Mouse (Mus musculus): ENCODE data around the gene Actg1. TPM values are rescaled to one million over a fixed set of nuclear protein-coding genes. Genes with fewer than 3 reads are reported as not detected.

Actg1 gene
- polyA plus RNA-seq, 1 experiment from 2014 or later: 1,448 TPM

DNA sequence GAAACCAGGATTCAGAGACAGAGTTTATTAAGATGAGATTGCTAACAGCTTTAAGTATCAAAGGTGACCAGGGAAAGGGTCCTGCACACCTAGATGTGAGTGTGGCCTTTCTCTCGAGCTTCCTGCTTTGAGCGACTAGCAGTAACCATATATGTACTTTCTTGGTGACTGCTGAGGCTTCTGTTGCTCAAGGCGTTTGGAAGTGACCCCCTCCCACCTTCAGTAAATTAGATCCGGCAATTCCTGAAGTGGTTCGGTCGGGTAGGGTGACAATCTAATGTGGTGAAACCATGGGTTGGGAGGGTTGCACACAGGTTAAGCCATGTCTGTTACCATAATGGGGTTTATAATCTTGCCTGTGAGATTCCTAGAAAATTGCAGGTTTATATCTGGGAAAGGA lies 36.3 kb downstream of the Actg1 start:
- peaks cover 44% of the 10 kb centered on the region for H3K4me1 ChIP-seq (ENCODE audit: control insufficient read depth, insufficient read depth, low read length)
- H3K27ac ChIP-seq (ENCODE audit: low read depth, low read length): no peak overlapping the region
- 76% methylated on average over 6 of the region's 6 CpGs for WGBS (ENCODE audit: insufficient replicate concordance)
- no peaks in the 10 kb centered on the region for H3K9me3 ChIP-seq (replicated peaks; ENCODE audit: control insufficient read depth, low read length)
- no peaks in the 10 kb centered on the region for H3K27me3 ChIP-seq (ENCODE audit: control insufficient read depth, insufficient read depth, low read length)
- H3K4me2 ChIP-seq: no peak overlapping the region
- H3K4me3 ChIP-seq (ENCODE audit: low read depth, low read length): no peak overlapping the region
- no peaks in the 10 kb centered on the region for H3K36me3 ChIP-seq (ENCODE audit: control insufficient read depth, insufficient read depth, low read length)
- H3K9ac ChIP-seq (ENCODE audit: low read depth, low read length): peak overlapping the region; percentile 87
- no peak for ATAC-seq (replicated peaks; ENCODE audit: insufficient number of reproducible peaks, low FRiP score, low TSS enrichment)

DNA sequence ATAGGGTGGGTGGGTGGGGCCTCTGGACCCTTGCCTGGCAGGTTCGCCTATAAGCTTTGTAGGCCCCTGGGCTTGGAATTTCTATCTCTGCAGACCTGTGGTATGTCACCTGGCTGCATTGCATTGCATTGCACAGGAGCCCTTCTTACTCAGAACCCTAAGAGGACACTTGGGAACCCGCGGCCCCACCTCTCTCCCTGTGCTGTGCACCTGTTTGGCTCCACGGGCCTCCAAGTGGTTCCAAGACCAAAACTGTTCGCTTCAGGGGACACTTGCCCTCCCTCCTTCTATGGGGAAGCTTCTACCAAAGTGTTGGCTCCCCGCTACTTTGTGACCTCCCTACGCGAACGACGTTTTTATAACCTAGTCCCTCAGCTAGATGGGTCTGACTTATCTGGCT lies 36.8 kb downstream of the Actg1 start:
- no peak for ATAC-seq (replicated peaks; ENCODE audit: insufficient number of reproducible peaks, low FRiP score, low TSS enrichment)
- Histone ChIP-seq H3K36me3 (ENCODE audit: control insufficient read depth, insufficient read depth, low read length) (no peaks in the 10 kb centered on the region), H3K4me3 (ENCODE audit: low read depth, low read length) (peak overlapping the region; percentile 50), H3K4me2 (peak overlapping the region; percentile 86), H3K27ac (ENCODE audit: low read depth, low read length) (peak overlapping the region; percentile 95), H3K9ac (ENCODE audit: low read depth, low read length) (peak overlapping the region; percentile 87), H3K27me3 (ENCODE audit: control insufficient read depth, insufficient read depth, low read length) (no peaks in the 10 kb centered on the region), H3K4me1 (ENCODE audit: control insufficient read depth, insufficient read depth, low read length) (peaks cover 46% of the 10 kb centered on the region), H3K9me3 (replicated peaks; ENCODE audit: control insufficient read depth, low read length) (no peaks in the 10 kb centered on the region)
- 50% methylated on average over 10 of the region's 10 CpGs for WGBS (ENCODE audit: insufficient replicate concordance)

DNA sequence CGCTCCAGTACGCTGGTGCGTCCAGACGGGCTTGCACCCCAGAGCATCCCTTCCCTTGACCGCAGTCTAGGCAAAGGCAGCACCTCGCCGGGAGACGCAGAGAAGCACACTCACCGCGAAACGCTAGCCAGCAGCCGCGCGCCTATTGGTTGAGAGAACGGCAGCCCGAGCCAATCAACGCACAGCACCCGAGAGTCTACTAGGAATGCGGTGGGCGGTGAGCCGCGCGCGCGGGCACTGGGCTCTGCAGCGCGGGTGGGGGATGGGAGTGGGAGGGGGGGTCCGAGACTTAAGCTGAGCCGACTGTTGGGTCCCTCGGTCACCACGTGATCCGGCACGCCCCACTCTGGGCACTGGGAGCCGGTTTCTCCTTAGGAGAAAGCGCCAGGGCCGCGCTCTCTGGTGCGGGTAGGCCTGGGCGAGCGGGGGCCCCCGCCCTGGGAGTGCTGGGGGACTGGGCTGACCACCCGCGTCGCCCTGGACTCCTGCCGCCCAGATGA lies 37.5 kb downstream of the Actg1 start:
- H3K9ac ChIP-seq (ENCODE audit: low read depth, low read length): peak overlapping the region; percentile 87
- no peaks in the 10 kb centered on the region for H3K9me3 ChIP-seq (replicated peaks; ENCODE audit: control insufficient read depth, low read length)
- ATAC-seq (replicated peaks; ENCODE audit: insufficient number of reproducible peaks, low FRiP score, low TSS enrichment): peak; percentile 86
- no peaks in the 10 kb centered on the region for H3K27me3 ChIP-seq (ENCODE audit: control insufficient read depth, insufficient read depth, low read length)
- peak overlapping the region; percentile 86 for H3K4me2 ChIP-seq
- no peaks in the 10 kb centered on the region for H3K36me3 ChIP-seq (ENCODE audit: control insufficient read depth, insufficient read depth, low read length)
- 4% methylated on average over 42 of the region's 45 CpGs for WGBS (ENCODE audit: insufficient replicate concordance)
- peak overlapping the region; percentile 95 for H3K27ac ChIP-seq (ENCODE audit: low read depth, low read length)
- peaks cover 50% of the 10 kb centered on the region for H3K4me1 ChIP-seq (ENCODE audit: control insufficient read depth, insufficient read depth, low read length)
- H3K4me3 ChIP-seq (ENCODE audit: low read depth, low read length): peak overlapping the region; percentile 50

DNA sequence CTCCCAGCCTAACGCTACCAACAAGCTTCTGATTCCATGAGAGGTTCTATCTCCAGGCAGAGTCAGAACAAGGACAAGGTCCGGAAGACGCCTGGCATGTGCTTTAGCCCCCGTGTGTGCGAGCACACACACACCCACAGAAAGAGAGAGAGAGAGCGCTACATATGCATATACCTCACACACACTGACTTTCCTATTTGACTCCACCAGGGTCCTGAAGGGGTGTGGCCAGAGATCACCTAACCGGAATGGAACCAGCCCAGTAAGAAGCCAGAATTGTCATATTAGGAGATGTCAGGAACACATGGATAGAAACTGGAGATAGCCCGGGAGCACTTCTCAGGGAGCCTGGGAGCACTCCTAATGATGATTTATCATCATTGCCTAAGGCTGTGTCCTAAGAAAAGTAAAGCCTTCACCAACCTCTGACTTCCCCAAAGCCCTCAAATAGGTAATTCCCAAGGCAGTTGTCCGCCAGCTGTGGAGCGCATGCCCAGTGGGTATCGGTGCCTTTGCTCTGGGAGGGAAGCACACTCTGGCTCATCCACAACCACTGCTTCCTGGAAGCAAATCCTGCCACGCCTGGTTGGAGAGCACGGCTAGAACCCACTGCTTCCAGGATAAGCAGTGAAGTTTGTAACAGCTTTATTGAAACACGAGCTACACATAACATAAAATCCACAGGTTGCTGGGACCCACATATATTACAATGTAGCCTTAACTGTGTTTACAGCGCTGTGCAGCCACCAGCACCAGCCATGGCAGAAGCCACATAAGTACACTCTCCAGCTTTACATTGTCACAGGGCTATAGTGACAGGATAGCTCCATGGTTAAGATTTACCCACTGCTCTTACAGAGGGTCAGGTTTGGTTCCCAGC lies 39.7 kb downstream of the Actg1 start:
- H3K4me1 ChIP-seq (ENCODE audit: control insufficient read depth, insufficient read depth, low read length): peaks cover 45% of the 10 kb centered on the region
- H3K27ac ChIP-seq (ENCODE audit: low read depth, low read length): no peak overlapping the region
- H3K9me3 ChIP-seq (replicated peaks; ENCODE audit: control insufficient read depth, low read length): no peaks in the 10 kb centered on the region
- H3K27me3 ChIP-seq (ENCODE audit: control insufficient read depth, insufficient read depth, low read length): no peaks in the 10 kb centered on the region
- H3K9ac ChIP-seq (ENCODE audit: low read depth, low read length): no peak overlapping the region
- ATAC-seq (replicated peaks; ENCODE audit: insufficient number of reproducible peaks, low FRiP score, low TSS enrichment): no peak
- no peak overlapping the region for H3K4me2 ChIP-seq
- H3K36me3 ChIP-seq (ENCODE audit: control insufficient read depth, insufficient read depth, low read length): no peaks in the 10 kb centered on the region
- H3K4me3 ChIP-seq (ENCODE audit: low read depth, low read length): no peak overlapping the region
- WGBS (ENCODE audit: insufficient replicate concordance): 54% methylated on average over 15 of the region's 15 CpGs

DNA sequence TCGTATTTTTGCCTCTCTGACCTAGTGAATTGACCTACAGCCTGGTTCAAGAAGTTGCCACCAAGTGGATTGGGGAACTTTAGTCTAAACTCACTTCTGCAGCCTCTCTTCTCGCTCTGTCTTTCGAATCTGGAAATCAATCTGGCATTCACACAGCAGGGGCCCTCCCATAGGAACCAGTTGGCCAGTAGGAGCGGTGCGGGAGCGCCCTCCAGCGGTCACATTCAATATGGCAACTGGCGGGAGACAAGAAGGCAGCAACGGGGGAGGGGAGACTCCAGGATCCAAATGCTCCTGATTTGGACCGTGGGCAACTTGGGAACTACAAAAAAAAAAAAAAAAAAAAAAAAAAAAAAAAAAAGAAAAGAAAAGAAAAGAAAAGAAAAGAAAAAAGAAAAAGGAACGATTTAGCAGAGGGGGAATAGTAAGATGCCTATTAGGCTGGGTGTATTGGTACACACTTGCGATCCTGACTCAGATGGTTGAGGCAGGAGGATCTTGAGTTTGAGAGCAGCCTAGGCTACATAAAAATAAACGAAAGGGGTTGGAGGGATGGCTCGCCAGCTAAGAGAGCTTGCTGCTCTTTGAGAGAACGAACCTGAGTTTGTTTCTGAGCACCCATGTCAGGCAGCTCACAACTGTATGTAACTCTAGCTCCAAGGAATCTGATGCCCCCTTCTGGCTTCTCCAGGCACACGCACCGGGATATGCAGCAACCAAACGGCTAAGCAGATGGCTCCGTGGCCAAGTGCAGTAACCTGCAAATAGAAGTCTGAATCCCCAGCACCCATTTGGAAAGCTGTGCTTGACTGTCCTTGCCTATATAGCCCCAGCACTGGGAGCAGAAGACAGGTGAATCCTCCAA lies 40.5 kb downstream of the Actg1 start:
- 6% methylated on average over 19 of the region's 19 CpGs for WGBS (ENCODE audit: insufficient replicate concordance)
- no peaks in the 10 kb centered on the region for H3K9me3 ChIP-seq (replicated peaks; ENCODE audit: control insufficient read depth, low read length)
- H3K27me3 ChIP-seq (ENCODE audit: control insufficient read depth, insufficient read depth, low read length): no peaks in the 10 kb centered on the region
- no peaks in the 10 kb centered on the region for H3K36me3 ChIP-seq (ENCODE audit: control insufficient read depth, insufficient read depth, low read length)
- H3K4me1 ChIP-seq (ENCODE audit: control insufficient read depth, insufficient read depth, low read length): peaks cover 49% of the 10 kb centered on the region
- ATAC-seq (replicated peaks; ENCODE audit: insufficient number of reproducible peaks, low FRiP score, low TSS enrichment): no peak
- H3K9ac ChIP-seq (ENCODE audit: low read depth, low read length): no peak overlapping the region
- no peak overlapping the region for H3K27ac ChIP-seq (ENCODE audit: low read depth, low read length)
- no peak overlapping the region for H3K4me3 ChIP-seq (ENCODE audit: low read depth, low read length)
- peak overlapping the region; percentile 11; the same call in 1 of the 2 replicates for H3K4me2 ChIP-seq

DNA sequence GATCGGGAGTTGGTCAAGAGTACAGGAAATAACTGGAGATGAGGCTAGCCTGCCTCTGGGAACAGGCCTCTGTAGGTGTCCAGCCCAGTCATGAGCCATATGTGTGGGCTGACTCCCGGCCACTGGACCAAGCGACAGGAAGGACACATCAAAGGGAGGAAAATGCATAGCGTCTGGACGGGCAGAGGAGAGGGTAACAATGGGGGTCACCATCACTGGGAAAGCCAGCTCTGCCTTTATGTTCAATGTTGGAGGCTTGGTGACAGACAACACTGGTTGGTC lies 41.3 kb downstream of the Actg1 start:
- Histone ChIP-seq H3K4me1 (ENCODE audit: control insufficient read depth, insufficient read depth, low read length) (peaks cover 49% of the 10 kb centered on the region), H3K27ac (ENCODE audit: low read depth, low read length) (no peak overlapping the region), H3K4me2 (no peak overlapping the region; the same call in 1 of the 2 replicates), H3K9ac (ENCODE audit: low read depth, low read length) (no peak overlapping the region), H3K4me3 (ENCODE audit: low read depth, low read length) (no peak overlapping the region), H3K27me3 (ENCODE audit: control insufficient read depth, insufficient read depth, low read length) (no peaks in the 10 kb centered on the region), H3K9me3 (replicated peaks; ENCODE audit: control insufficient read depth, low read length) (no peaks in the 10 kb centered on the region), H3K36me3 (ENCODE audit: control insufficient read depth, insufficient read depth, low read length) (no peaks in the 10 kb centered on the region)
- WGBS (ENCODE audit: insufficient replicate concordance): 20% methylated on average over 5 of the region's 5 CpGs
- no peak for ATAC-seq (replicated peaks; ENCODE audit: insufficient number of reproducible peaks, low FRiP score, low TSS enrichment)

DNA sequence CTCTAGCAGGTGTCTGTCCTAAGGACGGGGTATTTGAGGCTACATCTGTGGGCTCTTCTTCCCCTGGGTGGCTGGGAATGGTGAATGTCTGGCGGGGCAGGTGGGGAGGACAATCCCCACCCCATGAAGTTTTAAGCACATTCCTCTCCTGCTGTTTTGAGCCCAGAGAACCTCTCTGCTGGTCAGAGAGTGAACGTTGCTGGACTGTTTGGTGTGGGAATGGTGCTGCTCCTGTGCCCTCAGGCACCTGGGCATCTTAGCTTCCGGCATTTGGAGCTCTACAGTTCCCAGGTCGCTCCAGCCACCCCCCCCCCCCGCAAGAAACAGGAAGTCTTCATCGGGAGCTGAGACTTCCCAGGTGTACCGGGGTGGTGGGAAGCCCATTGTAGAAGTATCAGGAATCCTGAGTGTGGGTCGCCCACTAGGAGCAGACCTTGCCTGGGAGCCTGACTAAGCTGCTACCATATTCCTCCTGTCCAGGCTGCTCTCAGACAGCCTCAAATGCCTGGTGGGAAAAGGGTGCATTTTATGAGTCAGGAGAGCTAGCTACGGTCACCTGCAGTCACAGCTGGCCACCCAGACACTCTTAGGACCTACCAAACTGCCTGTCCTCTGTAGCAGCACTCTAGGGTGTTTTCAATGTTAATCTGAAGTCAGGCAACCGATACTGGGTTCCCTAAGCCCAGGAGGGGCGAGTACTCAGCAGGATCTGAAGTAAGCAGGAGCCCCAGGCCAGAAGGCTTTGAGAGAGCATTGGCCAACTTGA lies 41.8 kb downstream of the Actg1 start:
- peak overlapping the region; percentile 1; the same call in 1 of the 2 replicates for H3K9ac ChIP-seq (ENCODE audit: low read depth, low read length)
- no peak for ATAC-seq (replicated peaks; ENCODE audit: insufficient number of reproducible peaks, low FRiP score, low TSS enrichment)
- H3K27ac ChIP-seq (ENCODE audit: low read depth, low read length): no peak overlapping the region
- no peaks in the 10 kb centered on the region for H3K9me3 ChIP-seq (replicated peaks; ENCODE audit: control insufficient read depth, low read length)
- peaks cover 45% of the 10 kb centered on the region for H3K4me1 ChIP-seq (ENCODE audit: control insufficient read depth, insufficient read depth, low read length)
- WGBS (ENCODE audit: insufficient replicate concordance): 56% methylated on average over 12 of the region's 12 CpGs
- no peaks in the 10 kb centered on the region for H3K27me3 ChIP-seq (ENCODE audit: control insufficient read depth, insufficient read depth, low read length)
- no peaks in the 10 kb centered on the region for H3K36me3 ChIP-seq (ENCODE audit: control insufficient read depth, insufficient read depth, low read length)
- no peak overlapping the region for H3K4me3 ChIP-seq (ENCODE audit: low read depth, low read length)
- H3K4me2 ChIP-seq: peak overlapping the region; percentile 90
